Mouse (Mus musculus) midbrain, embryonic 13.5 days (tissue): ENCODE measurements around the gene Wdr70. TPM values are rescaled to one million over a fixed set of nuclear protein-coding genes. Genes with fewer than 3 reads are reported as not detected.

Experiments used
- ATAC-seq: fragments of 200-750 bp; cut with Nextera tagmentation; 2 replicates; pipeline ENCODE4 v1.8.0; 2017; ENCODE audit warnings: mild to moderate bottlenecking, moderate TSS enrichment, moderate library complexity
- H3K27ac ChIP-seq: fragments of 300-500 bp; sonication (generic); 2 replicates; pipeline ENCODE4 v1.5.1; 2015; ENCODE audit warnings: inconsistent platforms, mild to moderate bottlenecking, moderate library complexity
- H3K27me3 ChIP-seq: fragments of 300-500 bp; sonication (generic); 2 replicates; pipeline ENCODE4 v1.6.1; 2015; ENCODE audit warnings: mild to moderate bottlenecking, inconsistent platforms
- H3K36me3 ChIP-seq: fragments of 300-500 bp; sonication (generic); 2 replicates; pipeline ENCODE4 v1.6.1; 2015; ENCODE audit warnings: mild to moderate bottlenecking, inconsistent platforms
- H3K4me1 ChIP-seq: fragments of 300-500 bp; sonication (generic); replicated peaks from 2 replicates; pipeline ENCODE4 v1.6.1; 2015; ENCODE audit warnings: inconsistent platforms
- H3K4me2 ChIP-seq: fragments of 300-500 bp; sonication (generic); replicated peaks from 2 replicates; pipeline ENCODE4 v1.6.1; 2015; ENCODE audit warnings: moderate library complexity, mild to moderate bottlenecking, inconsistent platforms
- H3K4me3 ChIP-seq: fragments of 300-500 bp; sonication (generic); replicated peaks from 2 replicates; pipeline ENCODE4 v1.5.1; 2015; ENCODE audit warnings: mild to moderate bottlenecking, inconsistent platforms
- H3K9ac ChIP-seq: fragments of 300-500 bp; sonication (generic); replicated peaks from 2 replicates; pipeline ENCODE4 v1.6.1; 2015; ENCODE audit warnings: mild to moderate bottlenecking, inconsistent platforms
- H3K9me3 ChIP-seq: fragments of 300-500 bp; sonication (generic); 2 replicates; pipeline ENCODE4 v1.6.1; 2016; ENCODE audit warnings: mild to moderate bottlenecking, inconsistent platforms
- WGBS: fragments of 180-500 bp; shearing (Covaris S2); methylation state at CpG from one replicate; pipeline ENCODE4 v1.1.7; 2015; 5-methylcytosine and 5-hydroxymethylcytosine counted together
- polyA plus RNA-seq: library from polyadenylated mRNA; unstranded; fragments of >200 nt; fragmentation: Nextera tagmentation; extraction: Ambion mirVana; gene quantifications from 2 replicates; pipeline ENCODE4 v1.2.1, GENCODE M21; 2015

Gene Wdr70
- polyA plus RNA-seq, 1 experiment from 2014 or later: 72.6 TPM

DNA sequence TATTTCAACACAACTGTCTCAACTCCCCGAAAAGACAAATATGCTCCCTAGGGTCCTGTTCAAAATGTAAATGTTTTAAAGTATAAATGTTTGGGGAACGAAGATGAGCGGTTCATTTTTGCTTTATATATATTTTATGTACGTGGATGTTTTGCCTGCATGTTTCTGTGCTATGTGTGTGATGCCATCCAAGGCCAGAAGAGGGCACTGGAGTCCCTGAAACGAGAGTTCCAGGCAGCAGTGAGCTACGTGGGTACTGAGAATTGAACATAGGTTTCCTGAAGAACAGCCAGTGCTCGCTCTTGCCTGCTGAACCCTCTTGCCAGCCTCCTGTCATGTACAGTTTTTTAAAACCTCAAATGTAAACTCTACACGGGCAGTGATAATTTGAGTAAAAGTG lies 124.6 kb downstream of the Wdr70 start:
- ATAC-seq: no peak
- no peaks in the 10 kb centered on the region for H3K27me3 ChIP-seq
- 86% methylated on average over 8 of the region's 8 CpGs for WGBS
- 0 out of 2 replicates have a peak, but pooled peaks cover 3% of the 10 kb centered on the region for H3K4me1 ChIP-seq
- no peaks in the 10 kb centered on the region for H3K9me3 ChIP-seq
- H3K9ac ChIP-seq: no peak overlapping the region
- H3K4me2 ChIP-seq: no peak overlapping the region
- H3K27ac ChIP-seq: no peak overlapping the region
- peaks cover 8% of the 10 kb centered on the region for H3K36me3 ChIP-seq
- no peak overlapping the region for H3K4me3 ChIP-seq

DNA sequence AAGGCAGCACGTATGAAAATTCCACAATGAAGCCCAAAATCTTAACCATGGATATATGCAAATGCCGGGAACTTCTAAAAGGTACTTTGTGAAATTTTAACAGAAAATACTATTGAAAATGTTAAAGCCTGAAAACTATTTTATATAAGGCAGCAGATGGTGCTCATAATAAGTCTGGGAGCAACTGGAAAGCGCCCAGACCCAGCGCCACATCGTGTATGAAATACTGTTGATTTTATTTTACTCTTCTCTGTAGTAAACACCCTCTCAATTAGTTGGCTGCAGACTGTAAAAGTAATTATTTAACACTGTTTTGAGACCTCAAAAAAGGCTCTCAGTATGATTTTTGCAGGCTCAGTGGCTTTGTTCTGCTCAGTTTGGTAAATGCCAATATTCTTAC lies 126.5 kb downstream of the Wdr70 start:
- no peaks in the 10 kb centered on the region for H3K9me3 ChIP-seq
- ATAC-seq: no peak
- no peak overlapping the region for H3K4me2 ChIP-seq
- H3K4me3 ChIP-seq: no peak overlapping the region
- H3K27ac ChIP-seq: no peak overlapping the region
- WGBS: 95% methylated on average over 5 of the region's 5 CpGs
- 0 out of 2 replicates have a peak, but pooled peaks cover 2% of the 10 kb centered on the region for H3K4me1 ChIP-seq
- no peaks in the 10 kb centered on the region for H3K27me3 ChIP-seq
- H3K36me3 ChIP-seq: peaks cover 8% of the 10 kb centered on the region
- H3K9ac ChIP-seq: no peak overlapping the region

DNA sequence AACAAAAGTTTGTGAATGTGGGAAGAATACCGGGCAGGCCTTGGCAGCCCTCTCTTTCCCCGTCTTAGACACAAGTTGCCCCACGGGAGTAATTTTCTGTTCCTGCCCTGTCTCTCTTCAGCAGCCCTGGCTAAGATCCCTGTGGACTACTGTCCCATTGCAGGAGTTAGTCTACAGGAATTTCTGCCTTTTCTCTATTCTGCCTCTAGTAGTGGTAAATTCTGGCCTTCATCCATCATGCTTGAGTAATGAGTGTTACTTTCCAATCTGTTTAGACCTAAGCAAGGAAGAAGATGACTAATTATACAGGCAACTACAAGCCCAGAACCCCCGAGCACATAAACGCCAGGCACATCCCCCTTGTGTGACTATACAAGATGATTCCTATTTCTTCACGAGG lies 136.2 kb downstream of the Wdr70 start:
- no peak overlapping the region for H3K9ac ChIP-seq
- no peak overlapping the region for H3K4me3 ChIP-seq
- no peak overlapping the region for H3K4me2 ChIP-seq
- H3K27ac ChIP-seq: no peak overlapping the region
- no peaks in the 10 kb centered on the region for H3K9me3 ChIP-seq
- WGBS: 90% methylated on average over 6 of the region's 6 CpGs
- no peak for ATAC-seq
- H3K4me1 ChIP-seq: no peaks in the 10 kb centered on the region
- H3K27me3 ChIP-seq: no peaks in the 10 kb centered on the region
- H3K36me3 ChIP-seq: peaks cover 3% of the 10 kb centered on the region; the same call in 1 of the 2 replicates

DNA sequence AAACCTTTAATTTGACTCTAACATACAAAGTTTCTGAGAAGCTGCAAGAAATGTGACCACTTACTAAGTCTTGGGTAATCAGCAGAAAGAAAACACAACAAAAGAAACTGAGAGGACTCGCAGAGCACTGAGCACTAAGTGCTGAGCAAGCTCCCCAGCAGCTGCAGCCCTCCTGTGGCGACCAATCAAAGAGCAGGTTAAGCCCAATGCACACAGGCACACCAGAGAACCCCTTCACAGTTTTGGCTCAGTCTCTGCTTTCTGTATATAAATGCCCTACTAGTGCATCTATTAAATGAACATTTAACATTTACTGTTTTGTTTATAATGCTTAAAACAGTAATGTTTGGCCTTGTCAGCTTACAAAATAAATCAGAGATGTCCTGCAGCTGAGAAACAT lies 137.5 kb downstream of the Wdr70 start:
- Histone ChIP-seq H3K4me1 (no peaks in the 10 kb centered on the region), H3K9me3 (no peaks in the 10 kb centered on the region), H3K36me3 (peaks cover 3% of the 10 kb centered on the region; the same call in 1 of the 2 replicates), H3K9ac (no peak overlapping the region), H3K27me3 (no peaks in the 10 kb centered on the region), H3K4me3 (no peak overlapping the region), H3K4me2 (no peak overlapping the region), H3K27ac (no peak overlapping the region)
- ATAC-seq: no peak
- 21% methylated on average over 2 of the region's 2 CpGs for WGBS

DNA sequence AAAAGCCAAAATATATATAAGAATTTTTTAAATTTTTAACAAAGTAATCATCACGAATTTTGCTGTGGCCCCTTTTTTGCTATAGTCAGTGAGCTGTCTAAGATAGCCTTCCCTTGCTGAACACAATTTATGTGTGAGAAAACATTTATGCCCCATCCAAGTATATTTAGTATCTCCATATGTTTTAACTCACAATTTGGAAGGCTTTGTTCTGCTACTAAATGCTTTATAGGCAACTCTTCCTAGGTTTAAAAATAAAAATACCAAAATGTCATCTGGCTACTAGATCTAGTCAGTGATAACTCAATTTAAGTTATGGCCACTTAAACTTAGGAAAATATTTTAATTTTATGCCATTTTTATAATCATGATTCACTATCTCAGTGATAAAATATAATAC lies 142.1 kb downstream of the Wdr70 start:
- Histone ChIP-seq H3K27ac (no peak overlapping the region), H3K4me2 (no peak overlapping the region), H3K4me3 (no peak overlapping the region), H3K9me3 (no peaks in the 10 kb centered on the region), H3K36me3 (0 out of 2 replicates have a peak, but pooled peaks cover 3% of the 10 kb centered on the region), H3K9ac (no peak overlapping the region), H3K4me1 (no peaks in the 10 kb centered on the region), H3K27me3 (no peaks in the 10 kb centered on the region)
- no peak for ATAC-seq
- WGBS: 79% methylated on average over 1 of the region's 1 CpGs

DNA sequence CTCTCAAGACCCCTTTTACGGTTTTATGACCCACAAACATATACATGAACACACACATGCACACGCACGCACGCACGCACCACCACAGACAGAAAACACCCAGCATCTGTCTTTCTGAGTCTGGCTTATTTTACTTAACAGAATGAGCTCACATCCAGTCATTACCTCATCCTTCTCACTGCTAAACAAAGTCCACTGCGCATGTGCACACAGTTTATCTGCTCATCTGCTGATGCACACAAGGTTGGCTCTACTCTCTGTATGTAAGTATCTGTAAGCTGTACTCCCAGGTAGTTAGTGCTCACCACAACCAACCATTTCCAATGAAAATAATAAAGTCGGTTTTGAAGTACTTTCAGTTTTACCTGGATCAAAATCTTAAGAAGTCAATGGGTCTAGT lies 148.4 kb downstream of the Wdr70 start:
- Histone ChIP-seq H3K36me3 (no peaks in the 10 kb centered on the region), H3K27ac (no peak overlapping the region), H3K9ac (no peak overlapping the region), H3K4me3 (no peak overlapping the region), H3K4me2 (no peak overlapping the region), H3K9me3 (no peaks in the 10 kb centered on the region), H3K27me3 (no peaks in the 10 kb centered on the region), H3K4me1 (no peaks in the 10 kb centered on the region)
- WGBS: 97% methylated on average over 7 of the region's 7 CpGs
- ATAC-seq: no peak

DNA sequence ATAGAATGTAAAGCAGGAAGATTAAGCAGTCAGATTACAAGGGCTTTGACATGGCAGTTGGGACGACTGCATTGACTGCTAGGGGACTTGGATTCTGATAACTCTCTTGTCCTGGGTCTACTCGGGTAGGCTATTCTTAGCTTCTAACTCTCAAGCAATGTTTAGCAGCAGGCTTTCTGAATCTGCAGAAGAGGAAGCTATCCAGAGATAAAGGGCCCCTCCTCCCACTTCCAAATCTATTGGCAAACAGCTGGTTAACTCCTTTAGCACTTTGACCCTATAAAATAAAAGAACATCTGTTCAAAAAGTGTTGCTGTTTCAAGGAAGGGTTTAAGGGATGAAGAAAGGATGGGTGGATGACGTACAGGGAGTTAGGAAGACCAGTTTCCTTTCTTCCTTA lies 157.3 kb downstream of the Wdr70 start:
- no peak overlapping the region for H3K9ac ChIP-seq
- ATAC-seq: no peak
- H3K27ac ChIP-seq: no peak overlapping the region
- H3K36me3 ChIP-seq: no peaks in the 10 kb centered on the region
- no peak overlapping the region for H3K4me2 ChIP-seq
- no peaks in the 10 kb centered on the region for H3K9me3 ChIP-seq
- no peaks in the 10 kb centered on the region for H3K4me1 ChIP-seq
- H3K4me3 ChIP-seq: no peak overlapping the region
- WGBS: 61% methylated on average over 3 of the region's 3 CpGs
- no peaks in the 10 kb centered on the region for H3K27me3 ChIP-seq

DNA sequence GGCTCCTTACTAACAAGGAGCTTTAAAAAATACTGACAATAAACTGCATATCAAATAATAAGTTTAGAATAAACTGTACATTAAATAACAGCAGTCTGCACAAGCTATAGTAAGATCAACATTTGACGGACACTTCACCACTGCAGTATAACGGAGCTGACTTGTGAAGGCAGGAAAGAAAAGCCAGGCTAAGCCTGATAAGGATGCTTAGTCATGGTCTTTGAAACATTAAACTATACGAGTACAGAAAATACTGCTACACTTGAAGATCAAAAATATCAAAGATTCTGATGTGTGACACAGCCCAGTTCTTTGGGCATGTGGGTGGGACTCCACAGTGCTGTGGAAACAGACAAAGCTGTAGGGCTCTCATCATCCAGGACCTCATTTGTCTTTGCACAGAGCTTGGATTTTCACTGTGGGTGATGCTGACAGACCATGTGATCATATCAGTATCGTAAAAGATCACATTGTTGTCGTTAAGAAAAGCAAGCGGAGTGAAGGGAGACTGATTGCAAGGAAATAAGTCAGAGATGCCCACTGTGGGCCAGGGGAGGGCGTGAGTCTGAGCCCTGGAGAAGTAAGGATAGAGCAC lies 163.3 kb downstream of the Wdr70 start:
- Histone ChIP-seq H3K4me1 (no peaks in the 10 kb centered on the region), H3K36me3 (no peaks in the 10 kb centered on the region), H3K27ac (no peak overlapping the region), H3K4me2 (no peak overlapping the region), H3K9me3 (no peaks in the 10 kb centered on the region), H3K27me3 (no peaks in the 10 kb centered on the region), H3K4me3 (no peak overlapping the region), H3K9ac (no peak overlapping the region)
- WGBS: 84% methylated on average over 7 of the region's 7 CpGs
- no peak for ATAC-seq

DNA sequence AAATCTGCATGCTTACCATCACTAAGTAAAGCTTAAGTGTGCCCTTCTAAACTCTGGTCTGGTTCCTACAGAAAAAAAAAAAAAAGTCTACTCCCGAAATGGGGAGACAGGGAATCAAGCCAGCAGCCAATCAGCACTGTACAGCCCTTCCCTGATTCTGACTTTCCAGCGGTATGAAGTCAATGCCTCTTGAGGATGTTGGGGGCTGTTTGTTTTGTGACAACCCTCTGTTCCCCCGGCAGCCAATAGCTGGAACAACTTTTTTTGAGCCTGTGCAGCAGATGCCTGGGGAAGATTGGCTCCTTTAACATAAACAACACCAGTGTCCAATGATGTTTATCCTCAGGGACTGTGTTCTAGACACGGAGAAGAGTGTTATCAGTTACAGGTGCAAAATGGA lies 164.4 kb downstream of the Wdr70 start:
- WGBS: 74% methylated on average over 4 of the region's 4 CpGs
- H3K4me2 ChIP-seq: no peak overlapping the region
- H3K27ac ChIP-seq: no peak overlapping the region
- H3K9me3 ChIP-seq: no peaks in the 10 kb centered on the region
- H3K4me3 ChIP-seq: no peak overlapping the region
- no peaks in the 10 kb centered on the region for H3K36me3 ChIP-seq
- ATAC-seq: no peak
- H3K27me3 ChIP-seq: no peaks in the 10 kb centered on the region
- no peak overlapping the region for H3K9ac ChIP-seq
- H3K4me1 ChIP-seq: no peaks in the 10 kb centered on the region

DNA sequence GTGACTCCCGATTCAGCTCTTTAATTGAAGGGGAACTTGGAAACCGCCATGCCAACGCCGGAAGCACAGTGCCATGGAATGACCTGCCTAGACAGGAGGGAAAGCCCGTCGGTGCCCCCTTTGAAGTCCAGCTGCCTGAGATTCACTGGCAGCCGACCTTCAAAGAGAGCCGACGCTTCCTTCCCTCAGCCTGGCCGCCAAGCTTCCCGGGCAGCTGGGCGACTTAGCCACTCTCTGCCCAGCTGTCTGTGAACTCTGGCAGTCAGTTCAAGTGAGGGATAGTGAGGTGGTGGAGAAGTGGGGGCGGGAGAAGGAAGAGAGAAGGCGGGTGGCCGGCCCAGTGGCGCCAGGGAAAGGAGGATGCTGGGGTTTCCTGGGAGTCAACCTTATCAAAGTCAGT lies 164.9 kb downstream of the Wdr70 start:
- no peak overlapping the region for H3K4me3 ChIP-seq
- H3K27ac ChIP-seq: no peak overlapping the region
- no peaks in the 10 kb centered on the region for H3K27me3 ChIP-seq
- H3K4me1 ChIP-seq: no peaks in the 10 kb centered on the region
- no peak overlapping the region for H3K4me2 ChIP-seq
- no peak overlapping the region for H3K9ac ChIP-seq
- H3K36me3 ChIP-seq: no peaks in the 10 kb centered on the region
- 61% methylated on average over 16 of the region's 16 CpGs for WGBS
- no peaks in the 10 kb centered on the region for H3K9me3 ChIP-seq
- no peak for ATAC-seq

DNA sequence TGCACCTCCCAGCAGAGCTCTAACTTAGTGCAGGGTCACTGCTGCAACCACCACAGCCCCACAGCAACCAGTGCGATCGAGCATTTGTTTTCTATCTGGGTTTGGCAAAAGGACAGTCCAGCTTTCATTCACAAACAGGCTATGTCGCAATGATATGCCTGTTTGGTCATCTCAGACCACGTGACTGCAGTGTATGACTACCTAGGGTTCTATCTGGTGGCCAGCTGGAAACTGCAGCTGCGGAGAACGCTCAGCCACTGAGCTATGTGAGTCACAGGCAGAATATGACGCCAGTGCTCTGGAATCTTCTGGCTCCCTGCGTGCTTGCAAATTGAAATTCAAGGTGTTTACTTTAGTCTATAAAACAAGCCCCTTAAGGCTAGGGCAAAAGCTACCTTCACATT lies 167.4 kb downstream of the Wdr70 start:
- 89% methylated on average over 8 of the region's 8 CpGs for WGBS
- no peaks in the 10 kb centered on the region for H3K9me3 ChIP-seq
- H3K4me1 ChIP-seq: no peaks in the 10 kb centered on the region
- no peak overlapping the region for H3K4me2 ChIP-seq
- no peak overlapping the region for H3K9ac ChIP-seq
- ATAC-seq: no peak
- no peaks in the 10 kb centered on the region for H3K36me3 ChIP-seq
- no peak overlapping the region for H3K27ac ChIP-seq
- no peak overlapping the region for H3K4me3 ChIP-seq
- no peaks in the 10 kb centered on the region for H3K27me3 ChIP-seq

DNA sequence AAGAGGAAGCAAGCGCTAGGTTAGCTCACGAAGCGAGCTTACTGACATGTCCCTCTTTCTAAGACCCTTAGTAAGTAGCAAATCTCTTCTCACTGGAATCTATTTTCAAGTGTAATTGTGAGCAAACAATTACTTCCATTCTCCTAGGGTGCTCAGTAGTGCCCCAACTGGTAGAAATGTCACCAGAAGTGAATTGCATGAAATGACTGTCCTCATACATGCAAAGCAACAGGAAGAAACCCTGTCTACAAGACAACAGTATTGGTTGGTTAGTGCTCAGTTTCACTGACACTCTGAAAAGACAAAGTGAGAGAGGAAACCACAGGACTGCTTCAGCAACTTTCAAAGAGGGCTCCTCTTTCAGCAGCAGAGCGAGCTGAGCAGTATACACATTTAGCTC lies 173.6 kb downstream of the Wdr70 start:
- no peak for ATAC-seq
- WGBS: 94% methylated on average over 4 of the region's 4 CpGs

DNA sequence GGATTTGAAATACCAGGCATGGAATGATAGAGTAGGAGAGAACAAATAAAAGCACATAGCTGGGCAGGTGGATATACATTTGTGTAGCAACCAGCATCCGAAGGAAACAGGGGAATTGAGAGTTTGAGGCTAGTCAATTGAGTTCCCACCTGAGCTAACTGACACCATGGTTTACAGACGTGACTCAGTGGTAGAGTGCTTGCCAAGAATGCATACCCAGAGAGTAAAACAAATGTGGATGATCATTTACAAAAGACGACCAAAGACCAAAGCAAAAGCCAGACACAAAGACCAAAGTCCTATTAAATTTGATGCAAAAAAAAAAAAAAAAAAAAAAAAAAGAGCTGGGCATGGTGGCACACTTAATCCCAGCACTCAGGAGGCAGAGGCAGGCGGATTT lies 175.7 kb downstream of the Wdr70 start:
- 96% methylated on average over 4 of the region's 4 CpGs for WGBS
- Histone ChIP-seq H3K27me3 (no peaks in the 10 kb centered on the region), H3K36me3 (peaks cover 5% of the 10 kb centered on the region; the same call in 1 of the 2 replicates), H3K9me3 (no peaks in the 10 kb centered on the region), H3K4me1 (no peaks in the 10 kb centered on the region), H3K4me3 (no peak overlapping the region), H3K4me2 (no peak overlapping the region), H3K9ac (no peak overlapping the region), H3K27ac (no peak overlapping the region)
- no peak for ATAC-seq

More for the DNA sequence above, 173.6 kb downstream of the Wdr70 start:
- Histone ChIP-seq H3K9ac (no peak overlapping the region), H3K4me2 (no peak overlapping the region), H3K4me3 (no peak overlapping the region), H3K27me3 (no peaks in the 10 kb centered on the region), H3K9me3 (no peaks in the 10 kb centered on the region), H3K4me1 (no peaks in the 10 kb centered on the region), H3K27ac (no peak overlapping the region), H3K36me3 (no peaks in the 10 kb centered on the region)
